Mouse (Mus musculus): ENCODE results near the gene Bsdc1.
"Not testable (repeated sequence)": the region's sequence is repeated elsewhere in the genome, so short reads cannot be mapped to it uniquely, and the experiment has no call there.

Gene Bsdc1

GRCm38 (mm10) chr4:129513891-129514290, 52.5 kb downstream of the Bsdc1 start:
- DNase-seq (ENCODE audit: low spot score): no peak

- no peak for DNase-seq (ENCODE audit: low spot score)
Observed at GRCm38 (mm10) chr4:129514300-129514898, 53.0 kb downstream of the Bsdc1 start.

GRCm38 (mm10) chr4:129516925-129517324, 55.5 kb downstream of the Bsdc1 start:
- no peak for DNase-seq (ENCODE audit: low spot score)

GRCm38 (mm10) chr4:129518519-129518918, 57.1 kb downstream of the Bsdc1 start:
- DNase-seq (ENCODE audit: low spot score): no peak

GRCm38 (mm10) chr4:129525338-129525737, 64.0 kb downstream of the Bsdc1 start:
- DNase-seq (ENCODE audit: low spot score): no peak

- DNase-seq (ENCODE audit: low spot score): no peak
Observed at GRCm38 (mm10) chr4:129525889-129526288, 64.5 kb downstream of the Bsdc1 start.

GRCm38 (mm10) chr4:129528901-129529300, 67.5 kb downstream of the Bsdc1 start:
- not testable (repeated sequence) for DNase-seq (ENCODE audit: low spot score)

Data from left cerebral cortex, adult 11 months (tissue).